51 mouse cellular contexts compared by ENCODE assay signal in the genomic region with DNA sequence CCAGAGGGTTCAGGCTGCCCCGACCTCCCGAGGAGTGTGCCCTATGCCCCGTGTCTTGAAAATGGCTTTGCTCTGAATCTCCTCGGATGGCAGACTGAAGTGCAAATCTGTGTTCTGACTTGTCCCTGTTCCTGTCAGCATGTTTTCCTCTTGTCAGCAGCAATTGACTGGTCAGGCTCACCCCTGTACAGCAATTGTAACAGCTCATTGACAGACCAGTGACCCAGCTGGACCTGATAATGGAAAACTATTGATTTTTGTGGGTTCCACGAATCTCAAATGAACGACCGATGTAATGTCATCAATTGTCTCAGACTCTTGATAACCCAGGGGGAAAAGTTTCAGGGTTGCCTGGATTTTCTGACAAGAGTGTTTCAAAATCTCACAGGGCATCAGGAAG. TPM values are rescaled to one million over a fixed set of nuclear protein-coding genes. Genes with fewer than 3 reads are reported as not detected.
"Had no signal": no experiment of that assay in that cellular context is flagged by ENCODE, and none has a peak within 500 bp of the region (broad histone marks: within the 10 kb centered on the region; RNA-seq: fewer than 3 reads in every experiment).

No protein-coding gene starts in this region.

- H3K27me3 ChIP-seq: heart, embryonic 12.5 days; heart, embryonic 15.5 days had no signal

- H3K36me3 ChIP-seq: heart, embryonic 10.5 days; heart, embryonic 12.5 days; heart, embryonic 13.5 days; heart, embryonic 15.5 days; hindbrain, embryonic 10.5 days; hindbrain, embryonic 12.5 days; hindbrain, embryonic 13.5 days; hindbrain, embryonic 15.5 days; intestine, embryonic 15.5 days; kidney, embryonic 15.5 days had no signal

- H3K9me3 ChIP-seq: heart, embryonic 10.5 days; heart, embryonic 12.5 days; heart, embryonic 13.5 days; heart, embryonic 15.5 days; hindbrain, embryonic 10.5 days; hindbrain, embryonic 12.5 days; hindbrain, embryonic 13.5 days; hindbrain, embryonic 15.5 days; intestine, embryonic 15.5 days; kidney, embryonic 15.5 days had no signal

- H3K4me3 ChIP-seq: heart, embryonic 10.5 days; heart, embryonic 12.5 days; heart, embryonic 13.5 days; heart, embryonic 15.5 days; hindbrain, embryonic 10.5 days; hindbrain, embryonic 12.5 days; hindbrain, embryonic 13.5 days; hindbrain, embryonic 15.5 days; intestine, embryonic 15.5 days; kidney, embryonic 15.5 days; layer of hippocampus, adult 2 months had no signal

- ATAC-seq: hindbrain, embryonic 16.5 days; hindbrain, postnatal 0 days; inflammation-experienced regulatory T-cells, adult 6 months; intestine, embryonic 15.5 days; intestine, embryonic 16.5 days; intestine, postnatal 0 days had no signal

- DNase-seq: heart, postnatal 10 days; heart, postnatal 14 days; heart, postnatal 36 days; heart, postnatal 4 days; kidney, adult 11 months; kidney, adult 18-20 months; kidney, adult 2 months; kidney, adult 8-10 months; kidney, adult 9 months; kidney, postnatal 10 days; kidney, postnatal 14 days; kidney, postnatal 25 days; kidney, postnatal 36 days; kidney, postnatal 4 days; layer of hippocampus, adult 9-11 months; layer of hippocampus, postnatal 36 days had no signal

- H3K4me1 ChIP-seq: heart, embryonic 10.5 days; heart, embryonic 12.5 days; heart, embryonic 15.5 days; hindbrain, embryonic 12.5 days; intestine, embryonic 15.5 days; kidney, embryonic 15.5 days had no signal

- H3K27ac ChIP-seq: heart, embryonic 10.5 days; heart, embryonic 13.5 days; heart, embryonic 15.5 days; hindbrain, embryonic 10.5 days; hindbrain, embryonic 12.5 days; hindbrain, embryonic 13.5 days; hindbrain, embryonic 14.5 days; hindbrain, embryonic 15.5 days; hindbrain, postnatal 0 days; intestine, embryonic 15.5 days; kidney, embryonic 15.5 days; kidney, postnatal 0 days; layer of hippocampus, adult 2 months had no signal

- H3K4me2 ChIP-seq: heart, embryonic 11.5 days; heart, embryonic 12.5 days; heart, embryonic 13.5 days; heart, embryonic 15.5 days; hindbrain, embryonic 12.5 days; hindbrain, embryonic 13.5 days; hindbrain, embryonic 14.5 days; hindbrain, embryonic 15.5 days; intestine, embryonic 15.5 days; kidney, embryonic 15.5 days had no signal

- H3K9ac ChIP-seq: heart, embryonic 12.5 days; heart, embryonic 13.5 days; heart, embryonic 15.5 days; hindbrain, embryonic 12.5 days; hindbrain, embryonic 13.5 days; hindbrain, embryonic 14.5 days; hindbrain, embryonic 15.5 days; intestine, embryonic 15.5 days; kidney, embryonic 15.5 days had no signal

RNA-seq across cellular contexts. Expression of a gene that starts 28.0 kb away (rescaled TPM):
- total RNA-seq: heart, adult 8-10 months; heart, postnatal 10 days; heart, postnatal 14 days; heart, postnatal 25 days; heart, postnatal 36 days; heart, postnatal 4 days; hematopoietic stem cell, adult 5-6 weeks; hindbrain, postnatal 0 days; layer of hippocampus, adult 18-20 months; layer of hippocampus, adult 2 months; layer of hippocampus, adult 8-10 months; layer of hippocampus, postnatal 10 days; layer of hippocampus, postnatal 14 days; layer of hippocampus, postnatal 25 days; layer of hippocampus, postnatal 36 days had no signal
- polyA plus RNA-seq: heart, embryonic 10.5 days; heart, embryonic 11.5 days; heart, embryonic 12.5 days; heart, embryonic 13.5 days; heart, embryonic 14.5 days; heart, embryonic 15.5 days; heart, embryonic 16.5 days; heart, postnatal 0 days; hindbrain, embryonic 10.5 days; hindbrain, embryonic 11.5 days; hindbrain, embryonic 12.5 days; hindbrain, embryonic 13.5 days; hindbrain, embryonic 14.5 days; hindbrain, embryonic 15.5 days; hindbrain, embryonic 16.5 days; hindbrain, postnatal 0 days; inflammation-experienced regulatory T-cells, adult 6 months; intestine, embryonic 14.5 days; intestine, embryonic 15.5 days; intestine, embryonic 16.5 days; intestine, postnatal 0 days; kidney, adult 2 months; kidney, embryonic 14.5 days; kidney, embryonic 15.5 days; kidney, embryonic 16.5 days; kidney, postnatal 0 days; large intestine, adult 2 months had no signal
